Mouse (Mus musculus): ENCODE data around the gene Chn1. TPM values are rescaled to one million over a fixed set of nuclear protein-coding genes. Genes with fewer than 3 reads are reported as not detected.
A peak's percentile ranks its signal among the peaks of the same experiment; 100 is the strongest.

Chn1 gene
- total and polyA plus RNA-seq, 2 experiments from 2014 or later = 68.8 to 111 TPM

DNA sequence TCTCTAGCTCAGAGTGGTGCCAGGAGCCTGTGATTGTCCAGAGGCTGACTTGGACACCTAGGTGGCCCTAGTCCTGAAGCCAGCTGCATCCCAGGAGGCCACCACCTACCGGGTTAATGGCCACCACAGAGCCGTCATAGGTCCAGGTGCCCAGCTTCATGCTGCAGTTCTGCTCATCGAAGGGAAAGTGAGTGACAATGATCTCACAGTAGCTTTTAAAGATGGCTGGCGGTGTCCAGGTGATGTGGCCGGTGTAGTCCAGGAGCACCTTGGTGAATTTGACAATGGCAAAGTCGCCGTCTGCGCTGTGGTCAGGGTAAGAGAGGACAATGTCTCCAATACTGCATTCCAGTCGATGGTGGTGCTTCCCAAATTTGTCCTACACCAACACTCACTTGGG is 203.8 kb downstream of the Chn1 start:
- H3K9ac ChIP-seq (replicated peaks; ENCODE audit: low read length) = no peak overlapping the region
- no peak overlapping the region for H3K4me3 ChIP-seq (ENCODE audit: low read length)
- H3K27me3 ChIP-seq (ENCODE audit: insufficient read depth, low read length) = no peaks in the 10 kb centered on the region
- no peak overlapping the region for H3K4me2 ChIP-seq (ENCODE audit: low read depth, low read length)
- 95% methylated on average over 9 of the region's 9 CpGs for WGBS
- H3K4me1 ChIP-seq (ENCODE audit: insufficient read depth, low read length) = no peaks in the 10 kb centered on the region
- DNase-seq (ENCODE audit: low spot score) = no peak
- no peaks in the 10 kb centered on the region for H3K9me3 ChIP-seq (ENCODE audit: low read length)
- H3K27ac ChIP-seq = no peak overlapping the region
- no peak for ATAC-seq
- TF ChIP-seq CTCF (IDR thresholded peaks at IDR 0.05; ENCODE audit: low read depth) = no peak
- H3K36me3 ChIP-seq (ENCODE audit: insufficient read depth, low read length) = no peaks in the 10 kb centered on the region

- 18% methylated on average over 8 of the region's 8 CpGs for WGBS
Measured at GRCm38 (mm10) chr2:73566989-73567605, 208.0 kb downstream of the Chn1 start.

GRCm38 (mm10) chr2:73566162-73566561 is 209.0 kb downstream of the Chn1 start:
- DNase-seq (ENCODE audit: low spot score) = peak; percentile 66
- peak; percentile 31; the same call in 1 of the 2 replicates for ATAC-seq

More at GRCm38 (mm10) chr2:73566989-73567605, 208.0 kb downstream of the Chn1 start:
- peak; percentile 88 for DNase-seq (ENCODE audit: low spot score)
- Histone ChIP-seq H3K4me2 (ENCODE audit: low read depth, low read length) (peak overlapping the region; percentile 45), H3K9me3 (ENCODE audit: low read length) (no peaks in the 10 kb centered on the region), H3K4me1 (ENCODE audit: insufficient read depth, low read length) (no peaks in the 10 kb centered on the region), H3K27me3 (ENCODE audit: insufficient read depth, low read length) (no peaks in the 10 kb centered on the region), H3K9ac (replicated peaks; ENCODE audit: low read length) (no peak overlapping the region), H3K36me3 (ENCODE audit: insufficient read depth, low read length) (no peaks in the 10 kb centered on the region), H3K27ac (no peak overlapping the region), H3K4me3 (ENCODE audit: low read length) (0 out of 2 replicates have a peak overlapping the region, but pooled peaks have one; percentile 7)
- peak; percentile 62 for ATAC-seq
- peak; percentile 88 for TF ChIP-seq CTCF (IDR thresholded peaks at IDR 0.05; ENCODE audit: low read depth)

DNA sequence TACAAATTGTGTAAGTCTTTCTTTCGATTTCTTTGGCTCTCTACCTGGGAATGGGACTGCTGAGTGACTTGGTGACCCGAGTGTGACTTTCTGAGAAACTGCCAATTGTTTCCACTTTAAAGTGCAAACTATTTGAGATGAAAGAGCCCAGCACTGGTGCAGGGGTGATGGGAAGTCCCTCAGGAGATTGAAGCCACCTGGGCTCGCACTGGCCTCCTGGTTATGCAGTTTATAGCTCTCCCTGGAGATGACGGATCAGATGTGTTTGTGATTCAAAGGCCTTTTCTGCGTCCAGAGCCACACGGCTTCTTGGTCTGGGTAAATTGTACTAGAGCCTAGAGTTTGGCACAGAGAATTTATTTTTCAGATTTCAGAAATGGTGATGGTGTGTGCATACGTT is 211.5 kb downstream of the Chn1 start:
- ATAC-seq (no peak), DNase-seq (ENCODE audit: low spot score) (no peak)
- Histone ChIP-seq H3K4me1 (ENCODE audit: insufficient read depth, low read length) (peaks cover 2% of the 10 kb centered on the region; the same call in 1 of the 2 replicates), H3K9me3 (ENCODE audit: low read length) (no peaks in the 10 kb centered on the region), H3K4me3 (ENCODE audit: low read length) (no peak overlapping the region), H3K36me3 (ENCODE audit: insufficient read depth, low read length) (no peaks in the 10 kb centered on the region), H3K27ac (no peak overlapping the region), H3K9ac (replicated peaks; ENCODE audit: low read length) (no peak overlapping the region), H3K4me2 (ENCODE audit: low read depth, low read length) (no peak overlapping the region), H3K27me3 (ENCODE audit: insufficient read depth, low read length) (no peaks in the 10 kb centered on the region)
- TF ChIP-seq CTCF (IDR thresholded peaks at IDR 0.05; ENCODE audit: low read depth) = no peak
- 77% methylated on average over 7 of the region's 7 CpGs for WGBS

More at GRCm38 (mm10) chr2:73566162-73566561, 209.0 kb downstream of the Chn1 start:
- H3K4me3 ChIP-seq (ENCODE audit: low read length) = no peak overlapping the region
- no peak overlapping the region for H3K27ac ChIP-seq
- no peaks in the 10 kb centered on the region for H3K27me3 ChIP-seq (ENCODE audit: insufficient read depth, low read length)
- WGBS = 4% methylated on average over 7 of the region's 7 CpGs
- H3K4me2 ChIP-seq (ENCODE audit: low read depth, low read length) = no peak overlapping the region
- no peaks in the 10 kb centered on the region for H3K9me3 ChIP-seq (ENCODE audit: low read length)
- no peaks in the 10 kb centered on the region for H3K36me3 ChIP-seq (ENCODE audit: insufficient read depth, low read length)
- no peak overlapping the region for H3K9ac ChIP-seq (replicated peaks; ENCODE audit: low read length)
- H3K4me1 ChIP-seq (ENCODE audit: insufficient read depth, low read length) = peaks cover 2% of the 10 kb centered on the region; the same call in 1 of the 2 replicates
- peak; percentile 65 for TF ChIP-seq CTCF (IDR thresholded peaks at IDR 0.05; ENCODE audit: low read depth)

DNA sequence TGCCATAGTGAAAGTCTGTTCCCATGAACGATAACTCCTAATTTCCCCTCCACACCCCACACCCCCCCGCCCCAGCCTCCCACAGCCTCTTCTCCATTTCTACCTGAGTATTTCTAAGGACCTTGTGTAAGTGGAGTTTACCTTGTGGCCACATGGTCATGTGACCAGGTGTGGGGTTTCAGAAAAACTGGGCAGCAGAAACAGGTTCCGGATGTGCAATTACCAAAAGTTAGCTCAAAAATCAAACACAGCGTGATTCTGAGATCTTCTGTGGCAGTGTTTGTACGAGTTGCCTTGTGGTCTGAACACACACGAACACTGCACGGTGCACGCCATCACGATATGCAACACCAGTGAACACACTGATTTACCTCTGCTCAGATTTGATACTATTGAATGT is 212.5 kb downstream of the Chn1 start:
- Histone ChIP-seq H3K27me3 (ENCODE audit: insufficient read depth, low read length) (no peaks in the 10 kb centered on the region), H3K9me3 (ENCODE audit: low read length) (no peaks in the 10 kb centered on the region), H3K9ac (replicated peaks; ENCODE audit: low read length) (no peak overlapping the region), H3K27ac (no peak overlapping the region), H3K4me2 (ENCODE audit: low read depth, low read length) (no peak overlapping the region), H3K36me3 (ENCODE audit: insufficient read depth, low read length) (no peaks in the 10 kb centered on the region), H3K4me3 (ENCODE audit: low read length) (no peak overlapping the region), H3K4me1 (ENCODE audit: insufficient read depth, low read length) (peaks cover 2% of the 10 kb centered on the region; the same call in 1 of the 2 replicates)
- no peak for TF ChIP-seq CTCF (IDR thresholded peaks at IDR 0.05; ENCODE audit: low read depth)
- 92% methylated on average over 9 of the region's 9 CpGs for WGBS
- DNase-seq (ENCODE audit: low spot score) (no peak), ATAC-seq (no peak)

DNA sequence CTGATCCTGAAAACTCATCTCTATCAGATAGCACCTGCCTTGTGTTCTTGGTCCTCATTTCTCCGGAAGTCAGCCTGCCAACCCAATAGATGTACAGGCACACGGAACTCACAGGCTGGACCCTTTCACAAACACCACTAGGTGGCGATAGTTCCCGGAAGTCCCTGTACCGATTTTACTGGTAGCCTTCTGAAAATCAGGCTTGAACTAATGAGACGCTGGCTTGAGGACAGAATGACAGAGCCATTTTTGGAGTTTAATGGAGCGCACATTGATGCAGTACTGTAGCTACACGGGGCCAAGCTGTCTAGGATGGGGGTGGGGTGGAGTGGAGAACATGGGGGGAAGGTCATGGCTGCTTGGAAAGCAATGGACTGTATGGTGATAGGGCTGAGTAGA is 213.5 kb downstream of the Chn1 start:
- WGBS = 3% methylated on average over 8 of the region's 8 CpGs
- H3K36me3 ChIP-seq (ENCODE audit: insufficient read depth, low read length) = no peaks in the 10 kb centered on the region
- TF ChIP-seq CTCF (IDR thresholded peaks at IDR 0.05; ENCODE audit: low read depth) = peak; percentile 81
- ATAC-seq (peak; percentile 78), DNase-seq (ENCODE audit: low spot score) (peak; percentile 90)
- peak overlapping the region; percentile 36; the same call in 1 of the 2 replicates for H3K27ac ChIP-seq
- peaks cover 2% of the 10 kb centered on the region; the same call in 1 of the 2 replicates for H3K4me1 ChIP-seq (ENCODE audit: insufficient read depth, low read length)
- peak overlapping the region; percentile 42 for H3K4me3 ChIP-seq (ENCODE audit: low read length)
- no peaks in the 10 kb centered on the region for H3K9me3 ChIP-seq (ENCODE audit: low read length)
- H3K9ac ChIP-seq (replicated peaks; ENCODE audit: low read length) = peak overlapping the region; percentile 58; the same call in 1 of the 2 replicates
- H3K4me2 ChIP-seq (ENCODE audit: low read depth, low read length) = peak overlapping the region; percentile 67
- no peaks in the 10 kb centered on the region for H3K27me3 ChIP-seq (ENCODE audit: insufficient read depth, low read length)

Measured in hindbrain, postnatal 0 days (tissue).